Mouse (Mus musculus) lung, embryonic 16.5 days (tissue): ENCODE data around the gene Uchl5. TPM values are rescaled to one million over a fixed set of nuclear protein-coding genes. Genes with fewer than 3 reads are reported as not detected.
A peak's percentile ranks its signal among the peaks of the same experiment; 100 is the strongest.

Experiments used
- ATAC-seq: fragments of 200-750 bp; cut with Nextera tagmentation; 2 replicates; pipeline ENCODE4 v1.8.0; 2017; ENCODE audit warnings: low read depth, mild to moderate bottlenecking, moderate library complexity
- H3K27ac ChIP-seq: fragments of 300-500 bp; sonication (generic); 2 replicates; pipeline ENCODE4 v1.5.1; 2014; ENCODE audit warnings: mild to moderate bottlenecking, control low read depth, low read length
- H3K27me3 ChIP-seq: fragments of 300-500 bp; sonication (generic); 2 replicates; pipeline ENCODE4 v1.6.1; 2014; ENCODE audit warnings: low read depth, low read length, mixed read lengths; ENCODE audit not compliant: control insufficient read depth, insufficient read depth
- H3K36me3 ChIP-seq: fragments of 300-500 bp; sonication (generic); 2 replicates; pipeline ENCODE4 v1.6.1; 2014; ENCODE audit warnings: low read length; ENCODE audit not compliant: control insufficient read depth, insufficient read depth
- H3K4me1 ChIP-seq: fragments of 300-500 bp; sonication (generic); replicated peaks from 2 replicates; pipeline ENCODE4 v1.6.1; 2014; ENCODE audit warnings: low read length, mixed read lengths; ENCODE audit not compliant: control insufficient read depth, insufficient read depth
- H3K4me2 ChIP-seq: fragments of 300-500 bp; sonication (generic); 2 replicates; pipeline ENCODE4 v1.6.1; 2014; ENCODE audit warnings: low read depth, low read length, control low read depth
- H3K4me3 ChIP-seq: fragments of 300-500 bp; sonication (generic); 2 replicates; pipeline ENCODE4 v1.5.1; 2014; ENCODE audit warnings: mild to moderate bottlenecking, low read length, control low read depth
- H3K9ac ChIP-seq: fragments of 300-500 bp; sonication (generic); 2 replicates; pipeline ENCODE4 v1.6.1; 2014; ENCODE audit warnings: low read length, control low read depth
- H3K9me3 ChIP-seq: fragments of 300-500 bp; sonication (generic); 2 replicates; pipeline ENCODE4 v1.6.1; 2016; ENCODE audit warnings: low read length; ENCODE audit not compliant: control insufficient read depth
- WGBS: fragments of 180-500 bp; shearing (Covaris S2); extraction: QIAGEN DNeasy Blood & Tissue Kit; methylation state at CpG from one replicate; pipeline ENCODE4 v1.1.7; 2014; 5-methylcytosine and 5-hydroxymethylcytosine counted together
- polyA plus RNA-seq: library from polyadenylated mRNA; unstranded; fragments of >200 nt; fragmentation: Nextera tagmentation; extraction: Ambion mirVana; gene quantifications from 2 replicates; pipeline ENCODE4 v1.2.1, GENCODE M21; 2015

The Uchl5 gene
- polyA plus RNA-seq, 1 experiment from 2014 or later: 89.3 TPM

DNA sequence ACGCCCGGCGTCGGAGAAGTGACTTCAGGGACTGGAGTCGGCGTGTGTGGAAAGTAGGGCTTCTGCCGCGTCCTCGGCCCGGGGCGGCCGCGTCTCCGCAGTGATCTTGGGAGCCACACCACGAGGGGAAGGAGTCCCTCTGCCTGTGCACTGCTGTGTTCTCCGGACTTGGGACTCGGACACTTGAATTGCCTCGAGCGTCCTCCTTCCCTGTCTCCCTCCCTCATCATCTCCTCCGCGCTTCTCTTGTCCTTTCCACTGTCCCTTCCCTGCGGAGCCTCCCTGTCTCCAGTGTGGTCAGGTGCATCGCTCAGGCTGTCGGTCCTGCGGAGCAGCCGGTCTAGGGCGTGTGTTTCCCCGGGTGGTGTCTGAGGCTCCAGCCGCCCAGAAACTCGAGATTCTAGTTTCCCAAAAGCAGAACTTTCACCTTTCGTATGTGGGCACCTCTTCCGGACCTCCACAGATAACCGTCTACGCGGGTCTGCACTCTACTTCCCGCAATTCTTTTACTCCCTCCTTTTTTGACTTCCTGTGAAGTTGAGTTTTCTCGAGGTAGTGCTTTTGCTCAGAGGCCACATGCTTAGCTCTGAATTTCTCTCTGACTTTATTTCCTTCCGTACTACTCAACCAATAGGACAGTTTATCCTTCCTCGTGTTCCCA, 616 bp downstream of the Uchl5 start:
- peak overlapping the region; percentile 80 for H3K27ac ChIP-seq
- WGBS: under 1% methylated on average over 36 of the region's 39 CpGs
- peak overlapping the region; percentile 90 for H3K4me2 ChIP-seq
- no peaks in the 10 kb centered on the region for H3K27me3 ChIP-seq
- H3K9ac ChIP-seq: peak overlapping the region; percentile 92
- no peaks in the 10 kb centered on the region for H3K36me3 ChIP-seq
- ATAC-seq: peak; percentile 37
- H3K4me3 ChIP-seq: peak overlapping the region; percentile 94
- no peaks in the 10 kb centered on the region for H3K9me3 ChIP-seq
- H3K4me1 ChIP-seq: peaks cover 4% of the 10 kb centered on the region

GRCm38 (mm10) chr1:143788584-143789227, 11.6 kb downstream of the Uchl5 start:
- no peak overlapping the region for H3K4me2 ChIP-seq
- H3K27ac ChIP-seq: no peak overlapping the region
- H3K4me1 ChIP-seq: no peaks in the 10 kb centered on the region
- H3K4me3 ChIP-seq: no peak overlapping the region
- H3K9me3 ChIP-seq: no peaks in the 10 kb centered on the region
- 68% methylated on average over 2 of the region's 2 CpGs for WGBS
- no peak for ATAC-seq
- no peaks in the 10 kb centered on the region for H3K27me3 ChIP-seq
- 0 out of 2 replicates have a peak, but pooled peaks cover 2% of the 10 kb centered on the region for H3K36me3 ChIP-seq
- H3K9ac ChIP-seq: no peak overlapping the region

GRCm38 (mm10) chr1:143803537-143803936, 26.5 kb downstream of the Uchl5 start:
- Histone ChIP-seq H3K9ac (no peak overlapping the region), H3K4me1 (no peaks in the 10 kb centered on the region), H3K27ac (no peak overlapping the region), H3K27me3 (no peaks in the 10 kb centered on the region), H3K4me2 (no peak overlapping the region), H3K4me3 (no peak overlapping the region), H3K36me3 (peaks cover 5% of the 10 kb centered on the region), H3K9me3 (no peaks in the 10 kb centered on the region)
- WGBS: 32% methylated on average over 4 of the region's 4 CpGs
- peak; percentile 76 for ATAC-seq

- no peak overlapping the region for H3K9ac ChIP-seq
- no peak for ATAC-seq
- H3K4me3 ChIP-seq: no peak overlapping the region
- no peaks in the 10 kb centered on the region for H3K4me1 ChIP-seq
- H3K27me3 ChIP-seq: no peaks in the 10 kb centered on the region
- H3K9me3 ChIP-seq: no peaks in the 10 kb centered on the region
- no peak overlapping the region for H3K4me2 ChIP-seq
- H3K36me3 ChIP-seq: peaks cover 7% of the 10 kb centered on the region
- 72% methylated on average over 6 of the region's 6 CpGs for whole genome bisulfite sequencing
- no peak overlapping the region for H3K27ac ChIP-seq
Observed at GRCm38 (mm10) chr1:143809062-143809461, 32.0 kb downstream of the Uchl5 start.

DNA sequence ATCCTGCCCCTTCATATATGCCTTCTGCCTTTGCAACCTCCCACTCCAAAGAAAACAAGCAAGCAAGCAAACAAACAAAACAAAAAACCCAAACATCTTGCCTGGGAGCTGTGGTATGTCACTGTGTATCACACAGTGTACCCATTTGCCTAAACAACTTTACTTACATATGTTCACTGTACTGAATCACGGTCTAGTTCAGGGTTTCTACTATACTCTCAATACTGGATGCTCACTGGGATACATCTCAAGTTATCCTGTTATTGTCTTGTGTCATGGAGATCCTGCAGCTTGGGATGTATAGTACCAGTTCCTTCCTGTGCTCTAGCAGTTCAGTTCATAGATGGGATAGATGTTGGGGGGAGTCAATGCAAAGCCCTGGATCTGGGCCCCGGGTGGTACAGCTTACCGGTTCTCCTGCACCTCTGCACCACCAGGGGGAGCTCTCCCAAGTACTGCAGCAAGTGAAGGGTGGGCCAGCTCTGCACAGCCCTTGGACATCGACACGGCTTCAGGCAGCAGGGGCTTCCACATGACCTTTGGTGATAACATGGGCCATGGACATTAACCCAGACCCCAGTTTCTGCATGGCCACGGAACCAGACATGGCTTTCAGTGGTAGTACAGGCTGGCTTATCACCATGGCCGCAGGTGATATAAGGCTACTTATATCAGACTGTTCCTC, 36.7 kb downstream of the Uchl5 start:
- H3K4me1 ChIP-seq: no peaks in the 10 kb centered on the region
- no peaks in the 10 kb centered on the region for H3K9me3 ChIP-seq
- H3K27ac ChIP-seq: no peak overlapping the region
- 37% methylated on average over 7 of the region's 7 CpGs for WGBS
- peak; percentile 93 for ATAC-seq
- no peaks in the 10 kb centered on the region for H3K27me3 ChIP-seq
- H3K4me3 ChIP-seq: no peak overlapping the region
- H3K4me2 ChIP-seq: no peak overlapping the region
- H3K9ac ChIP-seq: no peak overlapping the region
- 0 out of 2 replicates have a peak, but pooled peaks cover 2% of the 10 kb centered on the region for H3K36me3 ChIP-seq

- Histone ChIP-seq H3K4me2 (no peak overlapping the region), H3K9ac (no peak overlapping the region), H3K27ac (peak overlapping the region; percentile 65; the same call in 1 of the 2 replicates), H3K36me3 (no peaks in the 10 kb centered on the region), H3K27me3 (no peaks in the 10 kb centered on the region), H3K4me3 (no peak overlapping the region), H3K4me1 (no peaks in the 10 kb centered on the region), H3K9me3 (no peaks in the 10 kb centered on the region)
- 46% methylated on average over 2 of the region's 2 CpGs for WGBS
- peak; percentile 85 for ATAC-seq
Observed at GRCm38 (mm10) chr1:143820096-143820877, 43.2 kb downstream of the Uchl5 start.

DNA sequence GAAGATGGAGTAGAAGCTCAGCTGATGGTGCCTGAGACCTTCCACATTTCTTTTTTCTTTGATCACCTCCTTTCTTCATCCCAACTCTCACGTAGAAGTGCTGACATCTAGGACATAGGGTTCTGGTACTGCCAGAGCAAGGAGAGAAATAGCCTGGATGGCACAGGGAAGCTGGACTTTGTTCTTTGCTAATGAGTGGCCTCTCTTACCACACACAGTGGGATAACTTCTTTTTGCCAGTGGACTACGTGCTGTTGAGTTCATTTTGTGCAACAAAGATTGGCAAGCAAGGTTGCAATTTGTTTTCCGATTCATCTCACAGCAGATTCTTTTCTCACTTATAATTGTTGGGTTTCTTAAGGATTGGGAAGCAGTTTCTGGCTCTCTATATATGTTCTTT, 45.6 kb downstream of the Uchl5 start:
- Histone ChIP-seq H3K4me3 (no peak overlapping the region), H3K27me3 (no peaks in the 10 kb centered on the region), H3K9me3 (no peaks in the 10 kb centered on the region), H3K4me1 (no peaks in the 10 kb centered on the region), H3K4me2 (no peak overlapping the region), H3K9ac (no peak overlapping the region), H3K36me3 (no peaks in the 10 kb centered on the region), H3K27ac (no peak overlapping the region)
- WGBS: 77% methylated on average over 3 of the region's 3 CpGs
- ATAC-seq: no peak

DNA sequence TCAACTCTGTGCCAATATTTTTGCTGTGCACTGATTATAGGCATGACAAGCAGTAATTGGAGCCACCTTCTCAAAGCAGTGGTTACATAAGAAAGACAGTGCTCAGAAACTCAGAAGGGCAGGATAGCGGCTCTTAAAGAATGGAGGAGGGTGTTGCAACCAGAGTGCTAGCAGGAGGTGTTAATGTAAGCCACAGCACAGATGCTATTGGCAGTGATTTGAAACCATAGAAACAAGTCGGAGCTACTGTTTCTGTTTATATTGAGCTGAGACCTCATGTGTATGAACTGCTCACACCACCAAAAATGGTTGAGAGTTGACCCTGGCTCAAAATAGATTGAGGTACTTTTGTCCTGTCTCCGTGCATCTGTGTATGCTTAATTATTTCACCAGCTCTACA, 53.6 kb downstream of the Uchl5 start:
- H3K27me3 ChIP-seq: no peaks in the 10 kb centered on the region
- ATAC-seq: no peak
- no peaks in the 10 kb centered on the region for H3K36me3 ChIP-seq
- H3K9ac ChIP-seq: no peak overlapping the region
- WGBS: 37% methylated on average over 3 of the region's 3 CpGs
- H3K4me3 ChIP-seq: no peak overlapping the region
- no peak overlapping the region for H3K27ac ChIP-seq
- H3K9me3 ChIP-seq: no peaks in the 10 kb centered on the region
- no peak overlapping the region for H3K4me2 ChIP-seq
- no peaks in the 10 kb centered on the region for H3K4me1 ChIP-seq
